Mouse (Mus musculus) hindbrain, embryonic 16.5 days (tissue): ENCODE data around the gene Gch1. TPM values are rescaled to one million over a fixed set of nuclear protein-coding genes. Genes with fewer than 3 reads are reported as not detected.

Experiments
- ATAC-seq: fragments of 200-750 bp; cut with Nextera tagmentation; 2 replicates; pipeline ENCODE4 v1.8.0; 2017; ENCODE audit warnings: moderate TSS enrichment, moderate library complexity
- H3K27ac ChIP-seq: fragments of 300-500 bp; sonication (generic); 2 replicates; pipeline ENCODE4 v1.5.1; 2014; ENCODE audit warnings: low read depth, mild to moderate bottlenecking, control low read depth, low read length, moderate library complexity
- H3K27me3 ChIP-seq: fragments of 300-500 bp; sonication (generic); replicated peaks from 2 replicates; pipeline ENCODE4 v1.6.1; 2014; ENCODE audit warnings: low read length; ENCODE audit not compliant: control insufficient read depth, insufficient read depth
- H3K36me3 ChIP-seq: fragments of 300-500 bp; sonication (generic); 2 replicates; pipeline ENCODE4 v1.6.1; 2014; ENCODE audit warnings: mild to moderate bottlenecking, low read length, moderate library complexity, mixed read lengths; ENCODE audit not compliant: control insufficient read depth, insufficient read depth
- H3K4me1 ChIP-seq: fragments of 300-500 bp; sonication (generic); 2 replicates; pipeline ENCODE4 v1.6.1; 2014; ENCODE audit warnings: low read depth, low read length; ENCODE audit not compliant: control insufficient read depth, insufficient read depth
- H3K4me2 ChIP-seq: fragments of 300-500 bp; sonication (generic); 2 replicates; pipeline ENCODE4 v1.6.1; 2014; ENCODE audit warnings: mild to moderate bottlenecking, low read length, control low read depth, moderate library complexity
- H3K4me3 ChIP-seq: fragments of 300-500 bp; sonication (generic); 2 replicates; pipeline ENCODE4 v1.5.1; 2014; ENCODE audit warnings: mild to moderate bottlenecking, low read length, control low read depth, moderate library complexity
- H3K9ac ChIP-seq: fragments of 300-500 bp; sonication (generic); 2 replicates; pipeline ENCODE4 v1.6.1; 2014; ENCODE audit warnings: low read depth, mild to moderate bottlenecking, control low read depth, low read length, moderate library complexity
- H3K9me3 ChIP-seq: fragments of 300-500 bp; sonication (generic); 2 replicates; pipeline ENCODE4 v1.6.1; 2014; ENCODE audit warnings: mild to moderate bottlenecking, low read length, moderate library complexity; ENCODE audit not compliant: control insufficient read depth
- WGBS: fragments of 180-500 bp; shearing (Covaris S2); extraction: QIAGEN DNeasy Blood & Tissue Kit; methylation state at CpG from one replicate; pipeline ENCODE4 v1.1.7; 2014; 5-methylcytosine and 5-hydroxymethylcytosine counted together
- polyA plus RNA-seq: library from polyadenylated mRNA; unstranded; fragments of >200 nt; fragmentation: Nextera tagmentation; extraction: Ambion mirVana; gene quantifications from 2 replicates; pipeline ENCODE4 v1.2.1, GENCODE M21; 2015

Gch1 gene
- polyA plus RNA-seq, 1 experiment from 2014 or later, result 6.3 TPM

DNA sequence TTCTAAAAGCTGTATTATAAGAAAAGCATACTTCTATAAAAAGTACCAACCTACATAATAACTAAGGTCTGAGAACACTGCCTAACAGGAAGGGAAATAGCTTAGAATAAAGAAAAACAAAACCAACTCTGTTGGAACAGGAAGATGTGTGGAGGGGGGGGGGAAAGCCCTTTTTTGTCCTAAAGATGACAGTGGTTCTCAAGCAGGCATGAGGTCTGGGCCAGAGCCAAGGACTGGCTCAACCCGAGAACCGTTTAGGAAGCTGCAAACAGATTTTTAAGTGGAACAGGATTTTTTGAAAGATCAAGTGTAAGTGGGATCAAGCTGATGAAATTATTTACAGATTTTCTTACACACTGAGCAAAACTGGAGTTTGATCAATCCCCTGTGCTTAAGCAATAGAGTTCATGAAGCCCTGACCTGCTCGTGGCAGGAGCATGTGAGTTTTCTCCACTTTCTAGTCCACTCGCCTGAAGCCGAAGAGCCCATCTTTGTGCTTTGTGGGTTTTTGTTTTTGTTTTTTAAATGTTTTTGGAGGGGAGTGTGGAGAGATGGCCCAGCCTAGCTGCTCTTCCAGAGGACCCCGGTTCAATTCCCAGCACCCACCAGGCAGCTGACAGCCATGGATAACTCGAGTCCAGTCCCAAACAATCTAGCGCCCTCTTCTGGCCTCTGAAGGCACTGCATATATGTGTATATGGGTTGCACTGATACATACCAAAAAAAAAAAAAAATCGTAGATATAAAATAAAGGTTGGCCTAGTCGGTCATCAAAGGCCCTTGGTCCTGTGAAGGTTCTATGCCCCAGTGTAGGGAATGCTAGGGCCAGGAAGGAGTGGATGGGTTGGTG lies 35.5 kb upstream of the Gch1 start:
- ATAC-seq, result no peak
- no peak overlapping the region for H3K4me2 ChIP-seq
- WGBS, result 78% methylated on average over 10 of the region's 10 CpGs
- no peaks in the 10 kb centered on the region for H3K4me1 ChIP-seq
- H3K9me3 ChIP-seq, result no peaks in the 10 kb centered on the region
- H3K36me3 ChIP-seq, result no peaks in the 10 kb centered on the region
- H3K27me3 ChIP-seq, result no peaks in the 10 kb centered on the region
- H3K27ac ChIP-seq, result no peak overlapping the region
- H3K4me3 ChIP-seq, result no peak overlapping the region
- no peak overlapping the region for H3K9ac ChIP-seq

DNA sequence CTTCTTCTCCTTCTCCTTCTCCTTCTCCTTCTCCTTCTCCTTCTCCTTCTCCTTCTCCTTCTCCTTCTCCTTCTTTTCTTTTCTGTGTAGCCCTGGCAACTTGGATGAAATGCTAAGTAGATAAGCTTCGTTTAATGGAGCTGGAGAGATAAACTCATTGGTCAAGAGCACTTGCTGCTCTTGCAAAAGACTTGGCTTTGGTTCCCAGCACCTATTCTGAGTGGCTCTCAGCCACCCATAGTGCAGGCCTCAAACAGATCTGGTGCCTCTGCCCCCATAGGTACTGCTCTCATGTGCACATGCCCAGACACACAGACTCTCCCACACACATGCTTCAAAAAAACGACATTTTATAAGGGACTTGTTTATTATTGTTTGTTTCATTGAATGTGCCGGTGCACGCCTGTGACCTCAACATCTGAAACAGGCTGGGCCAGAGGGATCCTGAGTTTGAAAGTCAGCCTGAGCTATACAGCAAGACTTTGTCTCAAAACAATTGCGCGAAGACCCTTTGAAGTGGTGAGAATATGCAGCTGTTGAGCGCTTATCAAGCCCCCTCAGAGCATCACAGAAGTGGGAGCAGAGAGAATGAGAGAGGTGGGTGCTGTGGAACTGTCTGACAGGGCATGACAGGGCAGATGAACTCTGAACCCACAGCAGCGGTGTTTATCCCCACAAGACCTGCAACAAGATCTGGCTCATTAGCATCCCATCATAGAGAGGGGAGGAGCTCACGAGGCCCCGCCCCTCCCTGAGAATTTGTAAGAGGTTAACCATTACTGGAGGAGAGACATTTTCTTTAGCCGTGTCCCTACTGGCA lies 33.6 kb upstream of the Gch1 start:
- Histone ChIP-seq H3K36me3 (no peaks in the 10 kb centered on the region), H3K9me3 (no peaks in the 10 kb centered on the region), H3K4me2 (no peak overlapping the region), H3K4me3 (no peak overlapping the region), H3K27ac (no peak overlapping the region), H3K27me3 (no peaks in the 10 kb centered on the region), H3K9ac (no peak overlapping the region), H3K4me1 (no peaks in the 10 kb centered on the region)
- ATAC-seq, result no peak
- WGBS, result 78% methylated on average over 11 of the region's 11 CpGs

- no peak for ATAC-seq
- 90% methylated on average over 11 of the region's 11 CpGs for WGBS
Observed at GRCm38 (mm10) chr14:47221567-47221966, 32.4 kb upstream of the Gch1 start.

DNA sequence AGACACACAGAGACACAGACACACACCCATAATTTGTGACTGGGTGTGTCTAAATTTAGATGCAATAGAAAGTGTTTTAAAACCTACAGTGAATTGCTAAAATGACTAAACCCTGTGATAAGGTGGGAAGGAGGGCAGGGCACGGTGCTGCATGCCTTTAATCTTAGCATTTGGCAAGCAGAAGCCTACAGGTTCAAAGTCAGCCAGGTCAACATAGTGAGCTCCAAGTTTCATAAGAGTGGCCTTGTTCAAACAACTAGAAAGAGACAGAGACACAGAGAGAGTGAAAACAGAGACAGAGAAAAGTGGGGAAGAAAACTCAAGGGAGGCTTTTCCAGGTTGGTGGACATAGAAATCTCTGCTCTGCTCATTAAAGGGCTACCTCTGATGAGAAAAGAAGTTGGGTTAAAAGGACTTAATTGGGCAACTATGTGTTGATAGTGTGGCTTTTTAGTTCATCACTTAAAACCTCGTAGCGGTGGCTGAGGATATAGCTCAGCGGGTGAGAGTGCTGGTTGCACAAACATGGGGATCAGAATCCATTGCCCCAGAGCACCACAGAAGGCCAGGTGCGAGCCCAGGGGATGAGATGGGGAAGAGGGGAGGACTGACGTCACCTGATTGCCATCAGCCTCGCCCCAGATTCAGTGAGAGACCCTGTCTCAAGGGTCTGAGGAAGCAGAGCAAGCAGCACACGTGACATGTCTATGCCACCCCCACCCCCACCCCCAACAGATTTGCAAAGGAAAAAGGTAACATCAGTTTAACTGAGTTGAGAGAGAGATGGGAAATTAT lies 31.2 kb upstream of the Gch1 start:
- Histone ChIP-seq H3K27ac (no peak overlapping the region), H3K9me3 (no peaks in the 10 kb centered on the region), H3K4me3 (no peak overlapping the region), H3K9ac (no peak overlapping the region), H3K36me3 (no peaks in the 10 kb centered on the region), H3K27me3 (no peaks in the 10 kb centered on the region), H3K4me1 (no peaks in the 10 kb centered on the region), H3K4me2 (no peak overlapping the region)
- 85% methylated on average over 8 of the region's 8 CpGs for WGBS
- no peak for ATAC-seq

More at GRCm38 (mm10) chr14:47221567-47221966, 32.4 kb upstream of the Gch1 start:
- no peaks in the 10 kb centered on the region for H3K36me3 ChIP-seq
- H3K27me3 ChIP-seq, result no peaks in the 10 kb centered on the region
- H3K4me1 ChIP-seq, result no peaks in the 10 kb centered on the region
- H3K27ac ChIP-seq, result no peak overlapping the region
- no peaks in the 10 kb centered on the region for H3K9me3 ChIP-seq
- H3K4me3 ChIP-seq, result no peak overlapping the region
- no peak overlapping the region for H3K4me2 ChIP-seq
- no peak overlapping the region for H3K9ac ChIP-seq

DNA sequence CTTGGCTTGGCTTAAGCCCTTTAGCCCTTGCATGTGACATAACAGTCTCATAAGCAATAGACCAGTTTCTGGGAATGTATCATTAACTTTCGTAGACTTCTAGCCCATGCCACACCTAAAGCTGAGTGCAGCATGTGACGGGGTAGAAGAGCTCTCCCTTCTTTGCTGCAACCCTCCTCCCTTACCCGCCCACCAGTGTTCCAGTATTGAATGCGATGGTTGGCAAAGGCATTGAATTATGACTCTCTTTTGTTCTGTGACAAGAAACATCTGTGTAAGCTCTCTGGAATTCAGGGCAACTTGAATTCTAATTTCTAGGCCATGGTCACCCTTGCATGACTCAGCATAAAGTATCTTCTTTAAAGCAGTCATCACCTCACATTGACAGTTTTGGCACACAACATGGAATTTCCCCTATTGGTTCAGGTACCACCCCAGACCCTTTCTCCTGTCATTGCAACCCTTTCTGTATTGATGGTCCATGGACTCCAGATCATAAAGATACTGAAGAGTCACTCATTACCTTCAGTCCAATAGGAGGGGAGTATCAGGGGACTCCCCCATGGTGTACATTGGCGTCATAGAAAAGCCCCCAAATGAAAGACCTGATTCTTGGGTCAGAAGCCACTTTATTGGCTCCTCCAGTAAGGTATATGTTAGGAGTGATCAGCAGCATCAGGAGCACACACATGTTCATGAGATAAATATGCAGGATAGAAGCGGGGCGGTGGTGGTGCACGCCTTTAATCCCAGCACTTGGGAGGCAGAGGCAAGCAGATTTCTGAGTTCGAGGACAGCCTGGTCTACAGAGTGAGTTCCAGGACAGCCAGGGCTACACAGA lies 29.8 kb upstream of the Gch1 start:
- Histone ChIP-seq H3K36me3 (no peaks in the 10 kb centered on the region), H3K27me3 (no peaks in the 10 kb centered on the region), H3K4me2 (no peak overlapping the region), H3K9ac (no peak overlapping the region), H3K27ac (no peak overlapping the region), H3K4me1 (no peaks in the 10 kb centered on the region), H3K9me3 (no peaks in the 10 kb centered on the region), H3K4me3 (no peak overlapping the region)
- WGBS, result 83% methylated on average over 9 of the region's 9 CpGs
- ATAC-seq, result no peak

- ATAC-seq, result no peak
- no peak overlapping the region for H3K9ac ChIP-seq
- no peaks in the 10 kb centered on the region for H3K36me3 ChIP-seq
- no peaks in the 10 kb centered on the region for H3K9me3 ChIP-seq
- no peaks in the 10 kb centered on the region for H3K27me3 ChIP-seq
- H3K27ac ChIP-seq, result no peak overlapping the region
- no peaks in the 10 kb centered on the region for H3K4me1 ChIP-seq
- no peak overlapping the region for H3K4me3 ChIP-seq
- WGBS, result 84% methylated on average over 2 of the region's 2 CpGs
- no peak overlapping the region for H3K4me2 ChIP-seq
Observed at GRCm38 (mm10) chr14:47216541-47216940, 27.3 kb upstream of the Gch1 start.

- Histone ChIP-seq H3K27me3 (no peaks in the 10 kb centered on the region), H3K36me3 (no peaks in the 10 kb centered on the region), H3K9ac (no peak overlapping the region), H3K4me2 (no peak overlapping the region), H3K9me3 (no peaks in the 10 kb centered on the region), H3K4me1 (no peaks in the 10 kb centered on the region), H3K27ac (no peak overlapping the region), H3K4me3 (no peak overlapping the region)
- 88% methylated on average over 5 of the region's 5 CpGs for WGBS
- no peak for ATAC-seq
Observed at GRCm38 (mm10) chr14:47214367-47214766, 25.2 kb upstream of the Gch1 start.

GRCm38 (mm10) chr14:47213305-47213704 lies 24.1 kb upstream of the Gch1 start:
- Histone ChIP-seq H3K27ac (no peak overlapping the region), H3K36me3 (no peaks in the 10 kb centered on the region), H3K9ac (no peak overlapping the region), H3K4me2 (no peak overlapping the region), H3K27me3 (no peaks in the 10 kb centered on the region), H3K4me1 (no peaks in the 10 kb centered on the region), H3K4me3 (no peak overlapping the region), H3K9me3 (no peaks in the 10 kb centered on the region)
- ATAC-seq, result no peak
- WGBS, result 86% methylated on average over 4 of the region's 4 CpGs
